Mouse (Mus musculus) cerebellum, postnatal 4 days (tissue): ENCODE results near the gene Tbl2.

Source experiments
- DNase-seq, 2 experiments: peaks; one replicate each; pipeline ENCODE4 v3.0.0; 2022; ENCODE audit warnings: low spot score in 2 of 2, mixed read lengths in 1 of 2

The Tbl2 gene

GRCm38 (mm10) chr5:135186621-135187348 is 37.3 kb downstream of the Tbl2 start, which contains the start of gene Baz1b:
Baz1b (plus strand) TSS chr5:135187264.
- peak; percentile 95 to 98 for DNase-seq

- DNase-seq = peak in 1 of 2 experiments; percentile 40
Measured at GRCm38 (mm10) chr5:135187349-135188213, 38.1 kb downstream of the Tbl2 start.

- no peak for DNase-seq
Measured at GRCm38 (mm10) chr5:135188214-135188554, 38.7 kb downstream of the Tbl2 start.

GRCm38 (mm10) chr5:135189281-135190022 is 40.0 kb downstream of the Tbl2 start:
- no peak for DNase-seq

GRCm38 (mm10) chr5:135191620-135192019 is 42.2 kb downstream of the Tbl2 start:
- peak in 1 of 2 experiments; percentile 74 for DNase-seq

GRCm38 (mm10) chr5:135192431-135192830 is 43.0 kb downstream of the Tbl2 start:
- no peak for DNase-seq

GRCm38 (mm10) chr5:135196367-135196766 is 46.9 kb downstream of the Tbl2 start:
- DNase-seq = no peak

- no peak for DNase-seq
Measured at GRCm38 (mm10) chr5:135202763-135203162, 53.3 kb downstream of the Tbl2 start.

GRCm38 (mm10) chr5:135208197-135208596 is 58.7 kb downstream of the Tbl2 start:
- no peak for DNase-seq
